Mouse (Mus musculus): ENCODE results near the gene Vti1a.

The Vti1a gene

DNA sequence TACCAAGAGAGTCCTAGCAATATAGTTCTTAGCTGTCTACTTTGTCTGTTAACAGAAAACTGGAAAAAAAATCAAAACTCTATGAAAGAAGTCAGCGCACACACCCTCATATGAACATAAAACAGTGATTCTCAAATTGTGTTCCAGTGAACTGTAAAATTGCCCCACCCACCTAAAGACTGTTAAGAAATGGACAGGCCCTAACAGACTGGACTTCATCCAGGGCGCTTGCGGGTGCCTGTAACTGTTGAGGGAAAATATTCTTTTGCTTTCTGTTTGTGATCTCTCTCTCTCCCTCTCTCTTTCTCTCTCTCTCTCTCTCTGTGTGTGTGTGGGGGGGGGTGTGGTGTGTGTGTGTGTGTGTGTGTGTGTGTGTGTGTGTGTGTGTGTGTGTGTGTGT is 216.6 kb downstream of the Vti1a start:
- no peak for DNase-seq

- no peak for DNase-seq
These were observed 220.3 kb downstream of the Vti1a start for GRCm38 (mm10) chr19:55536273-55536937.

DNA sequence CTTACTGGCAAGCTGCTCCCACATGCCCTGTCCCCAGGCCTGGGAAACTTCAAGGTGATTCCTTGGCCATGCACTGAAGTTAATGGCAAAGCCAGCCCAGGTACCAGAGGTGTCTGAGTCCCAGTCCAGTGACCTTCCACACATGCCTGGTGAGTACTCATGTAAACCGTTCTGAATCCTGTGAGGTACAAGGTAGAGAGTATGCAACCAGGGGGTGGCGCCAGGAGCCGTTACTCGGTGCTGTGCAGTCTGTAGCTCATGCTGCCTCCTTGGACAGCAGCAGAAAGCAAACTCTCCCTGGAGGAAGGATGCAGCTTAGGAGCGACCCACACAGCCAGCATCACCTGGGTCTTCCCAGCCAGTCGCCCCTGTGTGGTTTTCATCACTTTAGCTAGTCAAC is 221.6 kb downstream of the Vti1a start:
- peak; percentile 58 for DNase-seq

DNA sequence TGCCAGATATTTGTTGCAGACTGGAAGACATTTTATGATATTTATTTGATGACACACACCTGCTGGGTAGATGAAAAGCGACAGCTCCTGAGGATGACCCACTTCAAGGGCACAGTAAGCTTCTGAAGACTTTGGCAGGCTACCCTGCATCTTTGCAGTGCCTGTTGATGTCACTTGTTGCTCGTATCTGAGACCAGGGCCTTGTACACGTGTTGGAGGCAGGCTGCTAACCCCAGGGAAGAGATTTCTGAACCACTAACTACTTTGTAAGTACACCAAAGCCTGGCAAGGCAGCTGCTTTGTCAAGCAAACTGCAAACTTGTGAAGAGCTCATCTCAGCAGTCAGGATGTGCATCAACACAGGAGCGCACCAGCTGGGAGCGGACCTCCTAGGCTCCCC is 225.5 kb downstream of the Vti1a start:
- DNase-seq = peak; percentile 63

GRCm38 (mm10) chr19:55542461-55542860 is 226.4 kb downstream of the Vti1a start:
- DNase-seq = no peak

GRCm38 (mm10) chr19:55543188-55543587 is 227.1 kb downstream of the Vti1a start:
- no peak for DNase-seq

GRCm38 (mm10) chr19:55544498-55544897 is 228.4 kb downstream of the Vti1a start:
- DNase-seq = peak; percentile 69

GRCm38 (mm10) chr19:55545529-55545928 is 229.4 kb downstream of the Vti1a start:
- peak; percentile 85 for DNase-seq

DNA sequence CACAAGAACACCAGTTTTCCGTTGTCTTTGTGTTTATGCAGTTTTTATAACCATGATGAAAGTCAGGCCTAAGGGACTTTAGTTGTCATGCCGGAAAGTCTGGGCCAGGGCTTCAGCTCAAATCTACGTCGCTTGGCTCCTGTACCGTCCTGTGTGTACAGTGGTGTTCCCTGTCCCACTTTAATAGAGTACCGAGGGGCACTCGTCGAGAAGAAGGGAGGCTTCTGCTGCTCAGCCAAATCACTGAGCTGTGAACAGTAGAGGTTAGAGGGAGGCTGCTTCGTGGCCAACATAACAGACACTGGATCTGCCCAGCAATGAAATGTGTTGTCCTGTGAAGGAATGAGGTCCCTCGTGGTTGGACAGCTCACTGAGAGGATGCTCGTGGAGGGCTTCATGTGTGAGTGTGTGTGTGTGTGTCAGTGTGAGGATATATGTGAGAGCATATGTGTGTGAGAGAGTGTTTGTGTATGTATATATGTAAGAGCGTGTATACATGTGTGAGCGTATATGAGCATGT is 230.0 kb downstream of the Vti1a start:
- no peak for DNase-seq

GRCm38 (mm10) chr19:55548206-55548605 is 232.1 kb downstream of the Vti1a start:
- no peak for DNase-seq

- no peak for DNase-seq
These were observed 232.6 kb downstream of the Vti1a start for GRCm38 (mm10) chr19:55548656-55549055.

DNA sequence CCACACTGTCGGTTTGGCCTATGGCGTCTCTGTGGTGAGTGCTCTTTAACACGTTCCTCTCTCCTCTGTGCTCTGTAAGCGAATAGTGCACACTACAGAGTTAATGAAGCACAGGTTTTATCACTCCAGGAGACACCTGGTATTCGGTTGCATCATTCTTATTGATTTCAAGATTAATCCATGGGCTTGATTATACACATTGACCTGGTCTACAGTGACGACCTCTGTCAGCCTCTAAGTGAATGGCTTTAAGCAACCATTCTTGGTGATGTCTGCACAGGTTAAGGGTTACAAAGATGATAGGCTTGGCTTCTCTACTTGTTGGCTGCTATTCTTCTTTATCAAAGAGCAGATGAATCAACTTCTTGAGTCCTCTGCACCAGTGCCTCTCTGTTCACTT is 234.1 kb downstream of the Vti1a start:
- no peak for DNase-seq

- no peak for DNase-seq
These were observed 236.2 kb downstream of the Vti1a start for GRCm38 (mm10) chr19:55552339-55552738.

GRCm38 (mm10) chr19:55552861-55553260 is 236.8 kb downstream of the Vti1a start:
- DNase-seq = no peak

GRCm38 (mm10) chr19:55554295-55554694 is 238.2 kb downstream of the Vti1a start:
- DNase-seq = no peak

- DNase-seq = no peak
These were observed 238.6 kb downstream of the Vti1a start for GRCm38 (mm10) chr19:55554703-55555102.

DNA sequence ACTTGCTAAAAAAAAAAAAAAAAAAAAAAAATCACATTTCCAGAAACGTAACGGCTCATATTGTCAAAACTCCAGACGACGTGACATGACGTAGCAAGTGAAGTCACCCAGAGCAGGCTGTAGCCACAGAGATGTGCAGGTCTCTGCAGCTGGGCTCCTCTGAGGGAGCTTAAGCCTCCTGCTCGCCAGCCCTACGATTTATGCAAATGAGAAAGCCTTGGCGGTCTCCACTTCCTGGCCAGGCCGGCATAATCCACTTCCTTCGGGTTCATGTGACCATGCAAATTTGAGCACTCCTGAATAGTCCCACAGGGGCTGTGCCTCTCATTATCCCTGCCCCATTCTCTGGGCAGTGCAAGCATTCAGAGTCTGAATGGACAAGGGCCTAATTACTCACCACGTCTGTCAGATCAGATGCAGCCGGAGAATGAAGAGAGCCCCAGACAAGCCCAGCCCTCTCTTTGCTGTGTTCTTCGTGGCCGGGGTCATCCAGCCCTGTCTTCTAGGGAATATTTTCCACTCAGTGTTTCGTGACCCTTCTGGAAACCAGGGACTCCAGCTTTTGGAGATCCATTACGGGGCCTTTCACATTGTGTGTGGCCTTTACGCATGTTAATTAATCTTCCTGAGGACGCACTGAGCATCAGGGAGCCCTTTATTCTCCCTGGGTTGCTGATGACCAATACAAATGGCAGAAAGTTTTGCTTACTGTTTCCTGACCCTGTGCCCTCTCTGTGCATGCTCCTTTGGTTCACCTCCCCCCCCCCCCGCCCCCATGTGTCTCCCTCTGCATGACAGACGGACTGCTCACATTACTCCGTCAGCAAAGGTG is 240.3 kb downstream of the Vti1a start:
- DNase-seq = no peak

GRCm38 (mm10) chr19:55559331-55559730 is 243.2 kb downstream of the Vti1a start:
- no peak for DNase-seq

- no peak for DNase-seq
These were observed 244.1 kb downstream of the Vti1a start for GRCm38 (mm10) chr19:55560088-55560682.

- DNase-seq = no peak
These were observed 245.4 kb downstream of the Vti1a start for GRCm38 (mm10) chr19:55561469-55561868.

GRCm38 (mm10) chr19:55562487-55563147 is 246.5 kb downstream of the Vti1a start:
- DNase-seq = no peak

- DNase-seq = no peak
These were observed 247.1 kb downstream of the Vti1a start for GRCm38 (mm10) chr19:55563148-55563651.

Data from thymus, postnatal 25 days (tissue).